14 mouse cellular contexts compared by ENCODE assay signal in the genomic region with DNA sequence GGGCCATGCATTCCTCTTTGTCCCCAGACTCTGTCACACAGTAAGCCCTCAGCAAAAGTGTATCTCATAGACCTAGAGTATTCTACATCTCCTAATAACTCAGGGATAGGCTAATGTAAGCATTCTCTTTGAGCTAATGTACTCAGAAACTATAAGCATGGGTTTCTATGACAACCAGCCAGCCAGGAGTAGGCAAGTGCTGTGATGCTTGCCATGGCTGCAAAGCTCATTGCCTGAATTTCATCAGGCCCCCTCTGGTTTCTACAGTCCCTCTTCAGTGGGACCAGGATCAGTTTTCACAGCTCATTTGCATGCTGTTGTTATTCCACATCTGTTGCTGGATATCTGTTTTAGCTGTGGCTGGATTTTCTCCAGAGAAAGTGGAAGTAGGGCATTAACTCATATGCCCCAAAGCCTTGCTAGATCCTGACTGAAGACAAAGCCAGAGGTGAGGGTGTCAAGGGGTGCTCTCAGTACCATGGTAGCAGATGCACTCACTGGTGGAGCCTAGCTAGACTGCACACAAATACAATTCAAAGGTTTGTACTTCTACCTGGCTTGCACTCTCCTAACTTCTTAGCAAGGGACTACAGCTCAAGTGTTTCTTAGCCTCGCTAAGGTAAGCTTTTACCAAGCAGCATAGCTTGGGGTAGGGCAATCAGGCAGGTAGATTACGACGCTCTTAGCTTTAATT. TPM values are rescaled to one million over a fixed set of nuclear protein-coding genes. Genes with fewer than 3 reads are reported as not detected.
DNase-seq lines count a peak whose midpoint lies in the region; ATAC-seq and TF ChIP-seq lines count a peak whose summit lies in the region.
"Had no signal": no experiment of that assay in that cellular context is flagged by ENCODE, and none has a peak within 500 bp of the region (broad histone marks: within the 10 kb centered on the region; RNA-seq: fewer than 3 reads in every experiment).

No protein-coding gene starts in this region.

- peak overlapping the region; percentile 62; the same call in 1 of the 2 replicates for H3K27ac ChIP-seq in hindbrain, postnatal 0 days

- H3K4me1 ChIP-seq in lung, adult 2 months (ENCODE audit: control insufficient read depth, insufficient read depth, low read length), result no peaks in the 10 kb centered on the region
- peaks cover 12% of the 10 kb centered on the region for H3K4me1 ChIP-seq in hindbrain, postnatal 0 days (ENCODE audit: insufficient read depth, low read length)
- H3K4me1 ChIP-seq: megakaryocyte, embryonic 14.5 days had no signal

- no peak for TF ChIP-seq CTCF in lung, adult 2 months (IDR thresholded peaks at IDR 0.05; ENCODE audit: insufficient read depth, low read length)
- TF ChIP-seq CTCF in hindbrain, postnatal 0 days (IDR thresholded peaks at IDR 0.05; ENCODE audit: low read depth), result no peak

- no peak for TF ChIP-seq POLR2A in lung, adult 2 months (IDR thresholded peaks at IDR 0.05; ENCODE audit: borderline replicate concordance, extremely low read depth, low read depth, low read length)

- intact Hi-C loops in heart, postnatal 25 days (cut with DNase I), result no loop called here

- H3K9me3 ChIP-seq in hindbrain, postnatal 0 days (ENCODE audit: low read length), result no peaks in the 10 kb centered on the region
- H3K9me3 ChIP-seq: megakaryocyte, embryonic 14.5 days had no signal

- WGBS in lung, adult 2 months, result 73% methylated on average over 3 of the region's 3 CpGs
- 83% methylated on average over 3 of the region's 3 CpGs for WGBS in hindbrain, postnatal 0 days

- H3K4me3 ChIP-seq in lung, adult 2 months (replicated peaks; ENCODE audit: extremely low read depth, low read depth, low read length), result no peak overlapping the region
- H3K4me3 ChIP-seq in hindbrain, postnatal 0 days (ENCODE audit: low read length), result no peak overlapping the region
- H3K4me3 ChIP-seq: megakaryocyte, embryonic 14.5 days had no signal

- no peak for DNase-seq in frontal cortex, postnatal 25 days (ENCODE audit: low spot score in 2 of 2)
- DNase-seq in lung, postnatal 10 days, result peak; percentile 13
- DNase-seq in lung, adult 2 months, result no peak
- DNase-seq in hindbrain, postnatal 0 days (ENCODE audit: low spot score), result peak; percentile 71
- peak; percentile 29 for DNase-seq in right cerebral cortex, postnatal 4 days
- DNase-seq in heart, postnatal 25 days (ENCODE audit: low spot score), result no peak
- DNase-seq in urinary bladder, postnatal 36 days (ENCODE audit: low spot score in 2 of 2), result no peak
- DNase-seq: adrenal gland, adult 2 months; cerebellum, adult 8-10 months; liver; thymus, postnatal 14 days had no signal

- peak; percentile 82 for ATAC-seq in frontal cortex, adult (ENCODE audit: low TSS enrichment)
- ATAC-seq in hindbrain, postnatal 0 days, result peak; percentile 82

- H3K9ac ChIP-seq in hindbrain, postnatal 0 days (replicated peaks; ENCODE audit: low read length), result no peak overlapping the region

- H3K27me3 ChIP-seq in hindbrain, postnatal 0 days (ENCODE audit: insufficient read depth, low read length), result no peaks in the 10 kb centered on the region
- H3K27me3 ChIP-seq: megakaryocyte, embryonic 14.5 days had no signal

- no peaks in the 10 kb centered on the region for H3K36me3 ChIP-seq in hindbrain, postnatal 0 days (ENCODE audit: insufficient read depth, low read length)

- H3K4me2 ChIP-seq in hindbrain, postnatal 0 days (ENCODE audit: low read depth, low read length), result no peak overlapping the region

RNA-seq across cellular contexts. Expression of a gene that starts 47.0 kb away (rescaled TPM):
- polyA plus RNA-seq in lung, adult 2 months (2012; rRNA removed), result 0.05 and 0.07 TPM in 2 replicates
- total RNA-seq in hindbrain, postnatal 0 days (2014; rRNA removed), result 5.6 and 8.7 TPM in 2 replicates
- 6.4 and 6.6 TPM in 2 replicates for polyA plus RNA-seq in hindbrain, postnatal 0 days (2015; fragmentation: Nextera tagmentation; extraction: Ambion mirVana)
- total RNA-seq in heart, postnatal 25 days (2021), result not detected
- total RNA-seq: adrenal gland, adult 2 months; heart, adult 8-10 months had no signal
- polyA plus RNA-seq: adrenal gland, adult 2 months had no signal

Comparison
In these comparisons a context has a peak if more than half of its experiments do, and no peak if none do; other contexts are left out.
1. DNase-seq: peak in lung, postnatal 10 days (single experiment), hindbrain, postnatal 0 days (single experiment) and right cerebral cortex, postnatal 4 days (single experiment); none in frontal cortex, postnatal 25 days (0 of 2), lung, adult 2 months (single experiment), heart, postnatal 25 days (single experiment) and urinary bladder, postnatal 36 days (0 of 2).